Mouse (Mus musculus) adrenal gland (tissue): ENCODE measurements around the gene Cdc123.

ENCODE experiments used
- intact Hi-C: fragments of 180-260 bp; cut with DNase I; formaldehyde crosslinking; loops from one replicate; pipeline ENCODE4 v1.15.1; 2025

Cdc123 gene

GRCm38 (mm10) chr2:5805228-5805627 is 39.7 kb downstream of the Cdc123 start:
- intact Hi-C loops, result no loop called here

GRCm38 (mm10) chr2:5804440-5805045 is 40.4 kb downstream of the Cdc123 start:
- intact Hi-C loops, result no loop called here

DNA sequence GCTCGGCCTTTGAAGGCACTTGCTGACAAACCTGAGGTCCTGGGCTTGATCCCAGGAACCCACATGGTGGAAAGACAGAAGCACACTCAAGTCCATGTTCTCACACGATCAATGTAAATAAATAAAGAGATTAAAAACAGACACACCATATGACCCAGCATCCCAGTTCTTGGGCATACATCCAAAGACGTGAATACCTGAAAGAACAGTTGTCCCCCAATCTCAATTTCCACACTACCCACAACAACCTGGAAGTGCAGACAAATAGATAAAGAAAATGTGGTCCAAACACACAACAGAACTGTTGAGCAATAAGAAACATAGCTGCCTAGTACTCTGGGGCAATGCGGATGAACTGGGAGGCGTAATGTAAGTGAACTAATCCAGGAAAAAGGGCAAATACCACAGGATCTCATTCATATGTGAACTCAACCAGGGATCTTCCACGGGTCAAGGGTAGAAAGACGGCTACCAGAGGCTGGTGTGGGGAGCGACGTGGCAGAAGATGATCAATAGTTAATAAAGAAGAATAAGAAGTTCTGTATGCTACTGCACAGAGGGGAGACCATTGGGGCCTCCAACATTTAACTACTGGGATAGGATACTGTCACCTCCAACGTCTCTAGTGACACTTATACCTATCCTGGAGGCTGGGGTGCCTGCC is 42.9 kb downstream of the Cdc123 start:
- intact Hi-C loops, result no loop called here

DNA sequence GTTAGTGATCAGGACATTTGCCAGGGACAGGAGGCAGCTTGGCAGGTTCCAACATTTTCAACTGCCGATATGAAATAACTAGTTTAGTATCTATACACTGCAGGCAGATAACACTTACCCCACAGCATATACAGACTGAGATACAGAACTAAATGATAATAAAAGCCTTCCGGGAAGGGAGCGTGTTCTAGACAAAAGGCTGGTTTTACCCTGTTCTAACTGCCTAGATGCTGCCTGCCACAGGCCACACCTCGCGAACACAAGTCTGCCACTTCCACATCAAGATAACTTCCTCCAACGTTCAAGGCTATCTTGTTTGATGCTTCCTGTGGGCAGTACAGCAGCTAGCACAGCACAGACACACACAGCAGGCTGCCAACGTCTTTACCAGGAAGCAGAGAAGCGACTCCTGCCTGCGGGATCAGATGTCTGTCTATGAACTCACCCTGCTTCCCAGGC is 43.8 kb downstream of the Cdc123 start:
- intact Hi-C loops, result no loop called here

DNA sequence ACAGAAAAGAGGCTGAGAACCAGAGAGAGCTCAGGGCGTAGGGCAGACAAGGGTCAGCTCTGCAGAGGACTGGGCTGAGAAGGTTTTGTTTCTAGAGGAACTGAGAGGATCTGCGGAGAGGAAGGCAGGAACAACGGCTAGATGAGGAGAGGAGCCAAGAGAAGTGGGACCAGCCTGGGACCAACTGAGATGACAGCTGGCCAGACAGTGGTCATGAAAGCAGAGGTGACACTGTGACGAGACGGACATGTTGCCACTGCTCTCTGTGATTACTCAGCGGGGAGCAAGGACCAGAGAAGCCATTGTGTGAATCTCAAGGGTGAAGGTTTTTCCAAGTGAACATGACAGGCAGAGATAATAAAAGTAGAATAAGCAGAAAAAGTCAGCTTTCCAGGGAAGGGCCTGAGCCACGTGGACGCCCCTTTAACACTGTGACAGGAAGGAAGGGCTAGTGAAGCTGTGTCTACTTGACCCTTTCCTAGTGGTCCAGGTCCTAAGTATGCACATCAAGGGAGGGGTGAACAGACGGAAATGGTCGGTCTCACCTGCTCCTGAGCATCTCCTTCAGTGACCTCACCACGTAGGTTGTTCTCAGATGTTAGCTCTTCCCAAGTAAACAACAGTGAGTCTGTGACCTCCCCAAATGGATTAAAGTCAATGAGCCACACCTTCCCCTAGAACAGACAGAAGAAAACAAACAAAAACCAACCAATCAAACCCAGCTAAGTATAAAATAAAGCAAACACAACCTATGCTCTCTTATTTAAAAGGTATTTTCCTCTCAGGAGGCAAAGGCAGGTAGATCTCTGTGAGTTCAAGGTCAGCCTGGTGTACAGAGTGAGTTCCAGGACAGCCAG is 46.9 kb downstream of the Cdc123 start:
- intact Hi-C loops, result no loop called here

- intact Hi-C loops, result no loop called here
Measured at GRCm38 (mm10) chr2:5793771-5794170, 51.2 kb downstream of the Cdc123 start.

GRCm38 (mm10) chr2:5792056-5792455 is 52.9 kb downstream of the Cdc123 start:
- intact Hi-C loops, result no loop called here

DNA sequence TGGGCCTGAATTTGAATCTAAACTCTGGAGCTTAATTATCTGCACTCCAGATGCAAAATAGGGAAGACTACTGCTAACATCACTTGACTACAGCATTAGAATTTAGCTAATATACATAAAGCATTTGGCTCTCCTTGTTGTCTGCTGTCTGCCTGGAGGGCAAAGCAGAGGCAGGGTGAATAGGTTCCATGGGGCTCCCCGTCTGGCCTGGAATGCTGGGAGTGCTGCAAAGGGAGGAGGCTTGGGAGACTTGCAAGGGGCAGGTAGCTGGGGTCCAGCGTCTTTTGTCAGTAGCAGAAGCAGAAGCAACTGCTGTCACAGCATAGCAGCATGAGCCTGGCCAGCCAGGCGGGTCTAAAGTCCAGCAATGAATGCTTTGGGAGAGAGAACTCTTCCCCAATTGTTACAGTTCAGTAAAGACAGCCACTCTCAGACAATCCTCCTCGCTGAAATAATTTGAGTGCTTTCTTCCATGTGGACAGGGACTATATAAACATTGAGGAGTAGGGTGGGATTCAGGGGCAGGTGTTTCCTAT is 55.3 kb downstream of the Cdc123 start:
- intact Hi-C loops, result no loop called here

DNA sequence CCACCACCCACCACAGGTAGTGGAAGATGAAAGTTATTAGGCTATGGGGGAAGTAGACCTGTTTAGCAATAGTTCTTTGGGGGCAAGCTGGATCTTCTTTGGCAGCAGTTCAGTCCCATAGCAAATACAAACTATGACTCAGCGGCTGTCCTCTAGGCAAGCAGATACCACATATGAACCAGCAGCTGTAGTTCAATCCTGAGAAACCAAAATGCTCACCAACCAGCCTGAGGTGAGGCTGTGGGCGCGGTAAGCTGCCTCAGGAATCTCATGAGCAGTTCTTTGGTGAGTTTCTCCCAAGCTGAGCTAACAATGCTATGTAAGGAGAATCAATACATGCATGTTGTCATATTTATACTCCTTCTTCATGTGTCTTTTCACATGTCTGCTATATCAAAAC is 57.6 kb downstream of the Cdc123 start:
- intact Hi-C loops, result no loop called here

GRCm38 (mm10) chr2:5772464-5772863 is 72.5 kb downstream of the Cdc123 start:
- intact Hi-C loops, result no loop called here

- intact Hi-C loops, result loop anchor here (2.0 kb wide), 1 partner anchor 320 kb away; no protein-coding TSS in a partner anchor
Measured at GRCm38 (mm10) chr2:5770708-5771241, 74.2 kb downstream of the Cdc123 start.

DNA sequence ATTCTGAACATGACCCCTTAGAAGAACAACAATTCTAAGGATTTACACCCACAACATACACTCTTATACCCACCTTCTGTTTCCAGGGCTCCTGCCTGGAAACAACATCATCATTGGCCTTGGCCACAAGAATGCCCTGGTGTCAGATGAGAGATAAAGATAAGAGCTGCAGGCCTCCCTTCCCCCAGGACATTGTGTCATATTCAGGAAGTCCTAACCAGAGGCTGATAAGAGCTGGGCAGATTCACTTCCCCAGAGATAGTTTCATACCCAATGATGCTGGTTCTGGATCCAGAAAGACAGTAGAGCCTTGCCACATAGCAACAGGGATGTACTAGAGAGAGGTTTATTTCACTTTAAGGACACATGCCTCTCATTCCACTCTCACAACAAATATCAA is 75.3 kb downstream of the Cdc123 start:
- intact Hi-C loops, result loop anchor here (2.0 kb wide), 1 partner anchor 319 kb away; no protein-coding TSS in a partner anchor

DNA sequence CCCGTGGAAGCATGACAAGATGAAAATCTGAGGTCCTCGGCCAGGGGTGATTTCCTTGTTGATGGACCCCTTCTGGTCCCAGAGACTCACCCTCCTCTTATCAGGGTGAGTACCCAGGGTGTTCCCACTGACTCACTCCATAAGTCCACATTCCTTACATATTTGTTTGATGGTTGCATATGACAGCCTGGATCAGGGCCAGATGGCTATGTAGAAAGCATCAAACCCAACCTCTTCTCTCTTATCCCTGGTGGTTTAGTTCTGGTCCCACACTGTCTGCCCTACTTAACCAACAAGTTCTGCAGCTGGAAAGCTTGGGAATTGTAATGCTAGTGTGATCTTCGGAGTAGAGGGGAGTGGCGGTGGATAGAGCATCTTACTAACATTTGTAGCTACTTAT is 76.0 kb downstream of the Cdc123 start:
- intact Hi-C loops, result no loop called here

DNA sequence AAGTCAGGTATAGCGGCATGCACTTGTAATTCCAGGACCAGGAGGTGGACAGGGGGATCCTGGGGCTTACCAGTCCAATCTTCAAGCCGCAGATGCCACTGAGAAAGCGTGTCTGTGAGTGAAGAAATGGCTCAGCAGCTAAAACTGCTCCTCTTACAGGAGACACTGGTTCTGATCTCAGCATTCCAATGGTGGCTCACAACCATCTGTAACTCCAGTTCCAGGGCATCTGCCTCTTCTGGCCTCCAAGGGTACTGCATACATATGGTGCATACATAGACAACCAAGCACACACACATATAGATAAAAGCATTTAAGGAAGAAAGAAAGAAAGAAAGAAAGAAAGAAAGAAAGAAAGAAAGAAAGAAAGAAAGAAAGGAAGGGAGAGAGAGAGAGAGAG is 82.9 kb downstream of the Cdc123 start:
- intact Hi-C loops, result no loop called here

DNA sequence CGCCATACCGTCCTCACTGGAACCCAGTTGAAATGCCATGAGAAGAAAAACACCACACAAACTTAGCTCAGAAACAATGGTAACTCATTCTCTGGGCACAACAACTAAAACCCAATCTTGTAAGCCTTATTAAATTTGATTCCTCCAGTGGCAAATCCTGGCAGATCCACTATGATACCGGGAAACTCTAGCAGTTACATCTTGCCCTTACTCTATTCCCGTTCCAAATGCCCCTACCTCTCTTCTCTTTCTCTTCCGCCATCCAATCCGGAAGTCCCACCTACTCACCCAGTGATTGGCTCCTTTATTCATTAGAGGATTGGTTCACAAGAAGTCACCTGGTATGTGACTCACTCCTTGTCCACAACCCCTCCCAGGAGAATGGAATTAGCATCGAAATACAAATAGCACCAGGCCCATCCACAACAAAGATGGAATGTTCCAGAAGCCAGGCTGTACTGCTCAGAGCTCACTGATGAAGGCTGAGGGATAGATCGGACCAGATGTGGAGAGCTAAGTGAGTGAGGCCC is 84.4 kb downstream of the Cdc123 start:
- intact Hi-C loops, result no loop called here

DNA sequence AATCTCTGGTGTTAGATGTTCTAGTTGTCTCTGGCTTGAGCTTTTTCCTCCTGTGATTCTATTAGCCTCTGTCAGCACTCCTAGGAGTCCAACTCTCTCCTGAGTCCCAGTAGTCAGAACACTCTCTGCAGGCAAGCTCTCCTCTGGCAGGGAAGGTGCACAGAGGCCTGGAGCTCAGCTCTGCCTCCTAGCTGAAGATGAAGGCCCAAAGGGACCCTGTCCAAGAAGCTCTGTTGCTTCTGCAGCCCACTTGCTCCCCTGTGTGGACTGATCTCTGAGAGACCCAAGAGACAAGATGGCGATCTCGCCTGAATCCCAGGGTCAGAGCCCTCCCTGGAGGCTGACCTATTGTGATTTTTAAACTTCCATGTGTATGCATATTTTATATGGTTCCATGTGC is 86.4 kb downstream of the Cdc123 start:
- intact Hi-C loops, result no loop called here

DNA sequence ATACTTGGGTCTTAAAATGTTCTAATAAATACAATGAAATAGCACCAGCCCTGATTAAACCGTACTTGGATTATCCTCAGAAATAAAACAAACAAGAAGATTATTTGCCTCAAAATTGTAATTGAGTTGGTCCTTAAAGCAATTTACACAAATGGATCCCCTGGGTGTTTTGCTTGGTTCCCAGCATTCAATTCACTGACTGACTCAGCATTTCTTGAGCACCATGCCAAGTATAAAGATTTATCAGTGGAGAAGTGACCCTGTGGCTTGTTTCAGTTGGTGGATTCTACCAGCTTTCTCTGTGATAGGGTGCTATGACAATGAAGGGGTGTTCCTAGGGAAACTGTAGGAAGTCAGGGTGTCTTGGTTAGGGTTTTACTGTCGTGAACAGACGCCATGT is 94.1 kb downstream of the Cdc123 start:
- intact Hi-C loops, result no loop called here

DNA sequence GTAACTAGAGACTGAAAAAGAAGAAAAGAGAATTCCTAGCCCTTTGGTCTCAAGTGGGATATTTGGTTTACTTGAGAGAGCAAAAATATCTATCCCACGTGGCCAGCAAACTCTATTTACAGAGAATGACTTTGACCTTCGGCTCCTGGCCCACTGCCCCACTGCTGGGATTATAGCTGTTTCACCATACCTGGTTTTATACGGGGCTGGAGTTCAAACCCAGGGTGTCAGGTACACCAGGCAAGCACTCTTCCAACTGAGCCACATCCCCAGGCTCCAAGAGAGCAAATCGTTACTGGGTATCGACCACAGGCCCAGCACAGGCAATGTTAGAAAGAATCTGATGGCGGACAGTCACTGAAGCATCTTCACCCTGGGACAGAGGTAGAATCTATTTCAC is 95.8 kb downstream of the Cdc123 start:
- intact Hi-C loops, result no loop called here

- intact Hi-C loops, result no loop called here
Measured at GRCm38 (mm10) chr2:5747545-5748043, 97.4 kb downstream of the Cdc123 start.

- intact Hi-C loops, result no loop called here
Measured at GRCm38 (mm10) chr2:5746529-5746928, 98.4 kb downstream of the Cdc123 start.
